ENCODE assay signal across 20 mouse cellular contexts in genomic region chr8:71711574-71711973, GRCm38 (mm10). TPM values are rescaled to one million over a fixed set of nuclear protein-coding genes. Genes with fewer than 3 reads are reported as not detected.
"Had no signal": no experiment of that assay in that cellular context is flagged by ENCODE, and none has a peak within 500 bp of the region (broad histone marks: within the 10 kb centered on the region; RNA-seq: fewer than 3 reads in every experiment).

No protein-coding gene starts in this region.

- H3K4me2 ChIP-seq: liver, embryonic 15.5 days; lung, embryonic 15.5 days; midbrain, embryonic 12.5 days; neural tube, embryonic 12.5 days; stomach, embryonic 15.5 days had no signal

- H3K4me3 ChIP-seq: liver, embryonic 15.5 days; lung, embryonic 15.5 days; megakaryocyte, embryonic 14.5 days; midbrain, embryonic 12.5 days; neural tube, embryonic 12.5 days; stomach, embryonic 15.5 days had no signal

- H3K27ac ChIP-seq: liver, embryonic 15.5 days; lung, embryonic 15.5 days; macrophage; midbrain, embryonic 12.5 days; neural tube, embryonic 12.5 days; stomach, embryonic 15.5 days; stomach, postnatal 0 days had no signal

- ATAC-seq: liver, postnatal 0 days; lung, postnatal 0 days had no signal

- H3K9me3 ChIP-seq: liver, embryonic 15.5 days; lung, embryonic 15.5 days; megakaryocyte, embryonic 14.5 days; midbrain, embryonic 12.5 days; neural tube, embryonic 12.5 days; stomach, embryonic 15.5 days had no signal

- H3K9ac ChIP-seq: liver, embryonic 15.5 days; liver, postnatal 0 days; lung, embryonic 15.5 days; midbrain, embryonic 12.5 days; neural tube, embryonic 12.5 days; stomach, embryonic 15.5 days had no signal

- H3K36me3 ChIP-seq: lung, embryonic 15.5 days; stomach, embryonic 15.5 days had no signal

- DNase-seq: liver, postnatal 0 days; lung, adult 2 months; lung, postnatal 14 days; lung, postnatal 36 days; midbrain, embryonic 14.5 days; right cerebral cortex, postnatal 14 days; thymus, adult 18-20 months; thymus, postnatal 14 days; thymus, postnatal 36 days had no signal

- H3K27me3 ChIP-seq: liver, embryonic 15.5 days had no signal

RNA-seq across cellular contexts. Expression of gene B3gnt3, which starts 10.0 kb away (rescaled TPM):
- total RNA-seq: monocyte, adult 5-6 weeks had no signal

RNA-seq across cellular contexts. Expression of gene Insl3, which starts 22.6 kb away (rescaled TPM):
- total RNA-seq: midbrain, postnatal 0 days; monocyte, adult 5-6 weeks had no signal
- polyA plus RNA-seq: midbrain, embryonic 12.5 days; midbrain, embryonic 14.5 days; neural tube, embryonic 12.5 days had no signal
